Mouse (Mus musculus) adipose tissue, adult 10 weeks (tissue): ENCODE data around the gene Ddx39. TPM values are rescaled to one million over a fixed set of nuclear protein-coding genes. Genes with fewer than 3 reads are reported as not detected.

Source experiments
- polyA plus RNA-seq: library from polyadenylated mRNA; stranded (reverse); fragments of 350-450 nt; fragmentation: Illumina TruSeq; extraction: RNeasy Lipid Tissue Mini Kit (QIAGEN cat#74804); gene quantifications from one replicate; pipeline ENCODE4 v1.2.3, GENCODE M21; 2014; ENCODE audit warnings: low read depth, low replicate concordance

The Ddx39 gene
- polyA plus RNA-seq = 25.3 TPM

DNA sequence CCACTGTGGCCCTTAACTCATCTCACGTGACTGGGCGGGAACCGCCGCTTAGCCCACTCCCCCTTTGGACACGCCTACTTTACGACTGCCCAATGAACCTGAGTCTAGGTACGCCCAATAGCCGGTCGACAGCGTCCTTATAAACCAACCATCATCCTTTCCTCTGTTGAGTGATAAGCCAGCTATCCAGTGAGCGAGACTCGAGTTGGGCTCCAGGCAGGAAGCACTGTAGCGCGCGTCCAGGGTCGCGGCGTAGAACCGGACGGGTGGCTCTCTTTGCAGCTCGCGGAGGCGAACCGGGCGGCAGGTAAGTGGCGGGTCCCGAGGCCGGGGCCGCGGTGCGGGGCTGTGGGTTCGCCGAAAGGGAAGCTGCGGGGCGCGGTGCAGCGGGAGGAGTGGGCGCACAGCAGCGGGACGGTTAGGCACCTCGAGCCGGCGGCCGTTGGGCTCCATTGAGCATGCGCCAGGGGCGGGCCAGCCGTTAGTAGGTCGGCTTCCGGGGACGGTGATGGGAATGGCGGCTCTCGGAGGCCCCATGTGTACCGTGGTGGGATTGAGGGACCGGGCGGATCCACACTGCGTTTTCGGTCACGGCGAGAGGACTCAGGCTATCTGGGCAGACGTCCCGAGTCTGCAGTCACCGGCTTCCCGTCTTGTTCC lies at the start of gene Ddx39:
Ddx39 (plus strand) TSS at position 147 of the 660 bp plus-strand sequence.

DNA sequence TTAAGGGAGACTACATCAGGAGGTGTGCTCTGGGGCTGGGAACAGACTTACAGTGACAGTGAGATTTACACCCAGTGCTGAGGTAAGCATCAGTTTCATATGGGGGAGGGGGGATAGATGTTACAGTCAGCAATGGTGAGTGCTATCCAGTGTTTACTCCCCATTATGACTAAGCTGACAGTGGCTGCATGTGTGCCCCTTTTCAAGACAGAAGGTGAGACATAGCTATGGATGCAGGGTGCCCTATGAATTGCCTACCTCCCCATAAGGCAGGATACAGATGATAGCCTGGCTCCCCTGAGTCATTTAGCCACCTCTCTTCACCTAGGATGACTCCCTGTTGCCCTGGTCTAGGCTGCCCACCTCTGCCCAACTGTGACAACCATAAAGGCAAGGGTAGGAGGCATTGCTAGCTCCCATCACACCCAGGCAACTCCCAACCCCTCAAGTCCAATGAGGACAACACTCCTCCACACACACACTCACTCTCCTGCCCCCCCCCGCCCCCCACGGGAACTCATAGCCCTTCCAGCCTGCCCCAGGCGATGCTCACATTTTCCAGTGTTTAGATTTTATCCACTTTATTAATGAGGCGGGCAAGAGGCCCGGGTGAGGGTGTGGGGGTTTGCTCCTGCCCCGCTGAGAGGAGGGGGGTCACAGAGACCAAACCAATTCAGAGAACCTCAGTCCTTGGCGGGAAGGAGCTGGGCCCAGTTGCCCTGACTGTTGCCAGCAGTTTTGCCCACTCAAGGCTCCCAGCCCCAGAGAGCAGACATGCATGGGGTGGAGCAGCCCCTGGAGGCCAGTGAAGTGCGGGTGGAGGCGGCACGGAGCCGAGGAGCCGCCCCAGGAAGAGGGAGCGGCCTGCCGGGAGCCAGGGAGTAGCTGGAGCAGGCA lies 48.8 kb upstream of the Ddx39 start, which contains the start of gene Ptger1:
Ptger1 (plus strand) TSS at position 710 of the 897 bp plus-strand sequence.

DNA sequence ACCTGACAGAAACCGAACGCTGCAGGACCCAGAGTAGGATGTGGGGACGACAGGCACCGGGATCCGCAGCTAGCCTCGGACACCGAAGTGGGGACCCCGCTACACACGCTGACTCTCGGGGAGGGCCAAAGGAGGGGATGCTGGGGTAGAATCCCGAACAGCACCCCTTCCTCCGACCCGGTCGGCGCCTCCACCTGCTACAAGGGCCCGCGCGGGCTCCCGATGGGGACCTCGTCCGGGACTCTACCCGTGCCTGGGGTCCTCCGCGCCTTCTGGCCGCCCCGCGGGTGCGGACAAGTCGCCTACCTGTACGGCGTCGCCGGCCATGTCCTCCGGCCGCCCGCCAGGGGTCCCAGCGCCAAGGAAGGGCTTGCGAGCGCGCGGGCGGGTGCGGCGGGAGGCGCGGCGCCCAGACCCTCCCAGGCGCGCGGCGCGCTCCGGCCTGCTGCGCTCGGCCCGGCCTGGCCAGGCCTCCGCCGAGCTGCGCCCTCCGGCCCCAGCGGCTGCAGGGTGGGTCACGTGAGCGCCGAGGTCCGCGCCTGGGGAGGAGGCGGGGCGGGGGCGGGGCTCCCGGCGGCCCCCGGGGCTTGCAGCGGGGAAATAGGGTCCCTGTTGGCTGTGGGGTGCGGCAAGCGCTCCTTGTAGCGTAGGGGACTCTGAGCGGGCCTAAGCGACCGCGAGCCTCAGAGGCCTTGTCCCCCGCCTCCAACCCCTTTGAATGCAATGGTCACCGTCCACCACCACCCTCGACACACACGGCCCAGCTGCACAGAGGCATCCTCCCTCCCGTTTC lies 16.1 kb upstream of the Ddx39 start, which contains the start of gene Pkn1:
Pkn1 (minus strand) TSS at position 519 of the 793 bp plus-strand sequence.

DNA sequence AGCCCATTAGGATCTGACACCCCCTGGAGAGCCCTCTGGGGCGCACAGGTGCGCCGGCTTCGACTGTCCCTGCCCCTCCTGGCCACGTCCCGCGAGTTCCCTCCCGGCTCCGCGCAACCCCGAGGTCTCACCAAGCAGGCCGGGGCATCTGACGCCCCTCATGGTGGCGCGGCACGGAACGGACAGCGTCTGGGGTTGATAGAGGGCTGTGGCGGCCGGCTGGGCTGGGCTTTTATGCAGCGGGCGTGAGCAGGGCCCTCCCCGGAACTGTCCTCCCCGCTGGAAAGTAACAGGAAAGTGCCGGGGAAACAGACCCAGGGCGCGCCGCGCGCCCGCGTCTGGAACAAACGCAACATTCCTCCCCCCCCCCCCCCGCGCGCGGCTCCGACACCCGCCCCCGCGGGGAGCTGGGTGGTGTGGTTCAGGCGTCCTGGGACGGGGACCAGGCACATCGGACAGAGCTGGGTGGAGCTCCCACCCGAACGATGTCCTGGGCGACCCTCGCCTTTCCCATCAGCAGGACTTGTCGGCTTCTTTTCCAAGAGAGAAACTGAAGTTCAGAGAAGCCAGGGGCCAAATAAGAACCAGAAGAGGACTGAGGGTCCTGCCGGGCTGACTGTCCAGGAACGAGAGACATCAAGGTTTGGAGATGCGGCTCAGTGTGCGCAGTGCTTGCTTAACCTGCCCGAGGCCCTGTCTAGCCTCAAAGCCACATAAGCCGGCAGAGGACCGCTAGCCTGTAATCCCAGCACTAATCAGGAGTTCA lies 26.2 kb downstream of the Ddx39 start, which contains the start of gene Adgre5:
Adgre5 (minus strand) TSS at position 351 of the 766 bp plus-strand sequence.

Other genes starting within 250 kb of the Ddx39 start
- not detected for gene Olfr370, start 179.4 kb upstream of the Ddx39 start, polyA plus RNA-seq
- 219 TPM for gene Ndufb7, start 148.5 kb upstream of the Ddx39 start, polyA plus RNA-seq
- gene Tecr, start 107.2 kb upstream of the Ddx39 start, polyA plus RNA-seq = 445 TPM
- 32.8 TPM for gene Dnajb1, start 107.0 kb upstream of the Ddx39 start, polyA plus RNA-seq
- 105 TPM for gene Gipc1, start 62.5 kb upstream of the Ddx39 start, polyA plus RNA-seq
- 0.66 TPM for gene Ptger1, start 48.5 kb upstream of the Ddx39 start, polyA plus RNA-seq
- gene Pkn1, start 16.0 kb upstream of the Ddx39 start, polyA plus RNA-seq = 41.0 TPM
- 135 TPM for gene Adgre5, start 26.1 kb downstream of the Ddx39 start, polyA plus RNA-seq
- 25.2 TPM for gene Adgrl1, start 184.9 kb downstream of the Ddx39 start, polyA plus RNA-seq
- 2.4 TPM for gene Gm10644, start 240.0 kb downstream of the Ddx39 start, polyA plus RNA-seq
- gene Asf1b, start 240.3 kb downstream of the Ddx39 start, polyA plus RNA-seq = 2.9 TPM